Mouse (Mus musculus): ENCODE results near the gene Mis12. TPM values are rescaled to one million over a fixed set of nuclear protein-coding genes. Genes with fewer than 3 reads are reported as not detected.

The Mis12 gene
- 64.5 and 67.5 TPM in 2 replicates for polyA plus RNA-seq (2016; fragmentation: Nextera tagmentation; extraction: Ambion mirVana)

DNA sequence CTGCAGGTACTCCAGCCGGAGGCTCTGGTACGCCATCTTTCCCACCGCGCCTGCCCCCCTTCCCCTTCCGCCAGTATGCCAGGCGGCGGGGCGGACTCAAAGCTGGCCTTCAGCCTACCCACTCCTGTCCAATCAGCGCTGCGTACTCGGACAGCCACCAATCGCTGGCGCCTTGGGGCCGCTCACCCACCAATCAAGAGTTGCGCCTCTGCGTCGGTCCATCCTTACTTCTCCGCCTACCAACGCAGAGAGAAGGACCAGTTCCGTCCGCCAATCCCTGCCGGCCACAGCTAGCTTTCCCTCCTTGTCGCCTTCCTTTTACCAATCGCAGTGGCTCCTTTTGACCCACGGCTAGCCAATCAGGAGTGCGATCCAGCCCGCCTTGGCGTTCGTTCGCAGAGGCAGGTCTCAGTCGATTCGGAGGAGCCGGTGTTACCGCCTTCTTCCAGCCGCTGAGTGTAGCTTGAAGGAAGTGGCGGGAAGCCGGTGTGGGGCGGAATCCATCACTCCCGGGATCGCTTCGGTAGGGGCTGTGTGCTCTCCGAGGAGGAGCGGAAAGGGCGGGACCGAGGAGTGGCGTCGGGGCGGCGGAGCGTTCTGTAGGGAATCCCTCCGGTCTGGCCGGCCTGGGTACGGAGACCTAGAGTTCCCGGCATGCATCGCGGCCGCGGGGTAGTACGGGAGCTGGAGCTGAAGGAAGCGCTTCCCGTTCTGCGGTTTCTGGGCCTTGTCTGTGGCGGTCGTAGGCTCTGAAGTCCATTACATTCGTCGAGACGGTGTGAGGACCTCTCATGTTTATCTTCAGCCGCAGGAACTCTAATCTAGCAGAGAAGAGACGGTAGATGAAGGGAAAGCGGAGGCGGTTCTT, at the start of gene Mis12, which contains the start of gene Derl2:
Gene Mis12, plus strand, starts transcription at position 411 of the 868 bp plus-strand sequence.
Gene Derl2, minus strand, starts transcription at position 641 of the 868 bp plus-strand sequence.
- H3K4me1 ChIP-seq, result peaks cover 33% of the 10 kb centered on the region
- peak within 1 kb of the TSS; percentile 94 for H3K4me3 ChIP-seq
- H3K36me3 ChIP-seq (replicated peaks), result peaks cover 45% of the 10 kb centered on the region
- DNase-seq (ENCODE audit: low spot score), result peak; percentile 99
- no peaks in the 10 kb centered on the region for H3K27me3 ChIP-seq (replicated peaks; ENCODE audit: low read depth, poor library complexity, severe bottlenecking)
- no peaks in the 10 kb centered on the region for H3K9me3 ChIP-seq
- under 1% methylated on average over 71 of the region's 71 CpGs for WGBS
- peak within 1 kb of the TSS; percentile 95 for H3K27ac ChIP-seq (replicated peaks)

DNA sequence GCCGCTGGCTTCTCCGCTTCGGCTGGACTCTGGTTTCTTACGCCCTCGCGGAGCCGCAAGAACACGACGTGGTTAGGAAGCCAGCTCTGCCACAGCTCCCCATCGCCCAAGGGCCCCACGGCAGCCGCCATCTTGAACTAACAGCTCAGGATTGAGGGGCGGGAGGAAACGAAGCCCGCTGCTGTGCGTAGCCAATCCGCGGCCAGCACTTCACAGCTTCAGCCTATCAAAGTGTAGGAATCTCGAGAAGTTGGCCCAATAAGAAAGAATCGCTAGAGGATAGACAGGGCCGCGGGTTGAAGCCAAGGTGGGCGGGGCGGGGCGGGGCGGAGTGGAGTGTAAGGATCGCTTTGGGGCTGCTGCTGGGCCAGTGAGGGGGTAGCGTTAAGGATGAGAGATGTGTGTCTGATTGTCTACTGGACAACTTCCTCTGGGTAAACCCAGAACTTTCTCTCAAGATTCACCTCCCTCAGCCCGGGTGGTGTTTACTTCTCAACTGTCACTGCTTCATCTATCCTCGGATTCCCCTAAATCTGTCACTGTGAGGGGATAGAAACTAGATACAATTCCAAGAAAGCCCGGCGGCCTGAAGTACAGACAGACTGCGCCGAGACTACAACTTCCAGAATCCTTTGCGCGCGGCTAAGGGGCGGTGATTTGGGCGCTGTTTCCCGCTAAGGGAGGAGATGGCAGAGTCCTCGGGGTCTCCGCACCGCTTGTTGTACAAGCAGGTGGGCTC, 49.4 kb upstream of the Mis12 start, which contains the start of the genes Nup88 and Rpain:
Gene Nup88, minus strand, starts transcription at position 153 of the 739 bp plus-strand sequence.
Gene Rpain, plus strand, starts transcription at position 393 of the 739 bp plus-strand sequence.
- peaks cover 53% of the 10 kb centered on the region for H3K36me3 ChIP-seq (replicated peaks)
- under 1% methylated on average over 43 of the region's 43 CpGs for WGBS
- peak within 1 kb of the TSS; percentile 96 for H3K27ac ChIP-seq (replicated peaks)

DNA sequence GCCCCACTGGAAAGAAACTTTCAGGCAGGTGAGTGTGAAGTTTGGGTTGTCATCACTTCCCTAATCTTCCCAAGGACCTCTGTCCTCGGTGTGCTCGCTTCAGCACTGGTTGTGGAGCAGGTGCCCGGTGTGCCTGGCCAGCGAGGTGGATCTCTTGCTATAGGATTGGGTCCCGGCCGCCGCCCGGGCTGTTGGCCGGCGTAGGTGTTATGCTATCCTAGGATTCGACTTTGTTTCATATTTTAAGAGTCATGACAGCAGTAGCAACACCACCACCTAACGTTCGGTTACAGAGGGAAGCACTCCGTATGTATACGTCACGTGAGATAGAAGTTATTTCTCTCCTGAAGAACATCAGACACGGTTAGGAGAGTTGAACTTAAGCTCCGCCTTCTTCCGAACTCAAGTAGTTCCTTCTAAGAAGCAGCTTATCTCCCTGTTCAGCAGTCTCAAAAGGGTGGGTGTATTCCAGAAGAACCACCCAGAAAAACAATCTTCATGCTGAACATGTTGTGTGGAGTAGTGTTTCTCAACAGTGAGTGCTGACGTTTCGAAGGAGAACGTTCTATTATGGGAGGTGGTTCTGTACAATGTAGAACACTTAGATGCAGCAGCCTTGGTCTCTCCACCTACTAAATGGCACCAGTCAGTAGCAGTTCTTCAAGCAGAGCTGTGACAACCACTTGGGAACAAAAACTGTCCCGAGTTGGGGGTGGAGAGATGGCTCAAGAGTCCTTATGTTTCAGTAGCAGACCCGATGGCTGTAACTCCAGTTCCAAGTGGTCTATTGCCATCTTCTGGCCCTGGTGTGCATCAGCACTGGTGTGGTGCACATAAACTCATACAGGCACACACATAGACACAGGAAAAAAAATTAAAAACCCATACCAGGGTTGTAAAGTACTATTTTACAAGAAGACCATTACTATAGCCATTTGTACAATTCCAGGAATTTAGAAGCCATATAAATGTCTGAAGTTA, 48.6 kb upstream of the Mis12 start:
- H3K36me3 ChIP-seq (replicated peaks), result peaks cover 53% of the 10 kb centered on the region
- peak overlapping the region; percentile 92 for H3K4me3 ChIP-seq
- no peak for DNase-seq (ENCODE audit: low spot score)
- 20% methylated on average over 24 of the region's 24 CpGs for WGBS
- H3K4me1 ChIP-seq, result peaks cover 21% of the 10 kb centered on the region
- H3K27me3 ChIP-seq (replicated peaks; ENCODE audit: low read depth, poor library complexity, severe bottlenecking), result no peaks in the 10 kb centered on the region
- H3K9me3 ChIP-seq, result no peaks in the 10 kb centered on the region
- H3K27ac ChIP-seq (replicated peaks), result peak overlapping the region; percentile 96

More for the DNA sequence above, 49.4 kb upstream of the Mis12 start, which contains the start of the genes Nup88 and Rpain:
- H3K4me3 ChIP-seq, result peak within 1 kb of the TSS; percentile 92
- H3K4me1 ChIP-seq, result peaks cover 21% of the 10 kb centered on the region
- DNase-seq (ENCODE audit: low spot score), result peak; percentile 97
- H3K27me3 ChIP-seq (replicated peaks; ENCODE audit: low read depth, poor library complexity, severe bottlenecking), result no peaks in the 10 kb centered on the region
- no peaks in the 10 kb centered on the region for H3K9me3 ChIP-seq

DNA sequence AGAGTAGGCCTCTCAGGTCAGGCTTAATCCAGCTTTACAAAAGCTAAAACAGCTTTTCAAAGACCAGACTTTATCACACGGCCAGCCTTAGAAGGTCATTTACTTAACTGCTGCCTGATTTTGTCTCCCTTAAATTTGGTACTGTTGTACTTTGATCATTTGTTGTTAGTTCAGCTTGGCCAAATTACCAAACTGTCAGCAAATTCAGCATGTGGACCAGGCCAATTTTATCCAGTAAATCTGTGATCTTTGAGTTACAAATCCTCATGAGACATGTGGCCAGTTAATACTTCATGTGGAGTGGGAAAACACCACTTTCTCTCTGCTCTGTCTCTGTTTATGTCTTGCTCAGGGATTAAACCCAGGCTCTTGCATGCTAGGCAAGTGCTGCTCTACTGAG, 46.8 kb upstream of the Mis12 start:
- DNase-seq (ENCODE audit: low spot score), result no peak
- H3K27me3 ChIP-seq (replicated peaks; ENCODE audit: low read depth, poor library complexity, severe bottlenecking), result no peaks in the 10 kb centered on the region
- H3K4me1 ChIP-seq, result peaks cover 21% of the 10 kb centered on the region
- no peak overlapping the region for H3K27ac ChIP-seq (replicated peaks)
- H3K9me3 ChIP-seq, result no peaks in the 10 kb centered on the region
- peaks cover 58% of the 10 kb centered on the region for H3K36me3 ChIP-seq (replicated peaks)
- no peak overlapping the region for H3K4me3 ChIP-seq
- 72% methylated on average over 1 of the region's 1 CpGs for WGBS

DNA sequence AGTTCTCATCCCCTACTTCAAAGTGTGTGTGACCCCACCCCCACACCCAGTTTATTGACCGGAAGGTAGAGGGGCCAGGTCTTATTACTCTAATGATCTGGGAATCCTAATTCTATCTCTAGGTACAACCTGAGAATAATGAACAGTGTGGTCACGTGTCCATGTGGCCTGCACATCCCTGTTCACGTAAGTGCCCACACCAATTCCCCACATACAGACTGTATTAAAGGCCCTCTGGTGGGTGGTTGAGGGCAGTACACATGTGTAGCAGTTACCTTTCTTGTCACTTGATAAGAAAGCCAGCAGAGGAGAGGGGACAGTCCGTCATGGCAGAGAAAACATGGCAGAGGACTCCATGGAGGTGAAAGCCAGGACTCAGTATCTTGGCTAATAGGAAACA, 45.5 kb upstream of the Mis12 start:
- H3K27me3 ChIP-seq (replicated peaks; ENCODE audit: low read depth, poor library complexity, severe bottlenecking), result no peaks in the 10 kb centered on the region
- H3K36me3 ChIP-seq (replicated peaks), result peaks cover 70% of the 10 kb centered on the region
- DNase-seq (ENCODE audit: low spot score), result peak; percentile 20
- H3K4me1 ChIP-seq, result peaks cover 11% of the 10 kb centered on the region
- no peak overlapping the region for H3K27ac ChIP-seq (replicated peaks)
- H3K4me3 ChIP-seq, result no peak overlapping the region
- no peaks in the 10 kb centered on the region for H3K9me3 ChIP-seq
- WGBS, result 78% methylated on average over 4 of the region's 4 CpGs

DNA sequence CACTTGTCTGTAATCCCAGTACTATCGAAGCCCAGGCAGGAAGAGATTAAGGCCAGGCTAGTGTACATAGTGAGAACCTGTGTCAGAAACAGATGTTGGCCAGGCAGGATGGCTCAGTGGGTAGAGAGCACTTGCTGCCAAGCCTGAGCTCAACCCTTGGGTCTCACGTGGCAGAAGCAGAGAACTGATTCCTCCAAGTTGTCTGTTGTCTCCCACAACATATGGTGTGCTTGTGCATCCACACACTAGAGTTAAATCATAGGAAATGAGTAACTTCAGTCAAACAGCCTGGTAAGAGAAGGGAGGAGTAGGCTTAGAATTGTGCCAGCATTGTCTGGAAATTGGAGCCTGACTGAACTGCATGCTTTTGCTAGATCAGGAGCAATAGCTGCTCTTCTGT, 44.2 kb upstream of the Mis12 start:
- WGBS, result 78% methylated on average over 2 of the region's 2 CpGs
- peaks cover 8% of the 10 kb centered on the region for H3K4me1 ChIP-seq
- peaks cover 83% of the 10 kb centered on the region for H3K36me3 ChIP-seq (replicated peaks)
- H3K27ac ChIP-seq (replicated peaks), result no peak overlapping the region
- H3K4me3 ChIP-seq, result no peak overlapping the region
- H3K27me3 ChIP-seq (replicated peaks; ENCODE audit: low read depth, poor library complexity, severe bottlenecking), result no peaks in the 10 kb centered on the region
- no peaks in the 10 kb centered on the region for H3K9me3 ChIP-seq
- no peak for DNase-seq (ENCODE audit: low spot score)

DNA sequence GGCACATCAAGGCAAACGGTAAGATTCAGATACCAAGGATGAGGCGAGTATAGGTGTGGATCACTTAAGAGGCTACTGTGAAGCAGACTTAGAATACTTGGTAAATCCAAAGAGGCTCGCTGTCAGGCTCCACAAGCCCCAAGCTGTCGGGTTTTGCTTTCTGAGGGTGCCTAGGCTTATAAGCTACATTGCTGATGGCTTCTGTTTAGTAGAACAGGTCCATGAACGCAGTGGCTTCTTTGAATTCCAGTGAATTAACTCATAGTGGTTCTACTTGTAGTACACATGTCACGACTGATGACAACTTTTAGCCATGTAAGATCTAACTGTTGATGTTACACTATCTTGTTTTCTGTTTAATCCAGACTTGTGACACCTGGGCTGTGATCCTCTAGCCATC, 42.1 kb upstream of the Mis12 start:
- 89% methylated on average over 6 of the region's 6 CpGs for WGBS
- H3K4me1 ChIP-seq, result peaks cover 13% of the 10 kb centered on the region
- H3K27ac ChIP-seq (replicated peaks), result no peak overlapping the region
- no peak overlapping the region for H3K4me3 ChIP-seq
- no peaks in the 10 kb centered on the region for H3K27me3 ChIP-seq (replicated peaks; ENCODE audit: low read depth, poor library complexity, severe bottlenecking)
- DNase-seq (ENCODE audit: low spot score), result no peak
- H3K9me3 ChIP-seq, result no peaks in the 10 kb centered on the region
- peaks cover 92% of the 10 kb centered on the region for H3K36me3 ChIP-seq (replicated peaks)

DNA sequence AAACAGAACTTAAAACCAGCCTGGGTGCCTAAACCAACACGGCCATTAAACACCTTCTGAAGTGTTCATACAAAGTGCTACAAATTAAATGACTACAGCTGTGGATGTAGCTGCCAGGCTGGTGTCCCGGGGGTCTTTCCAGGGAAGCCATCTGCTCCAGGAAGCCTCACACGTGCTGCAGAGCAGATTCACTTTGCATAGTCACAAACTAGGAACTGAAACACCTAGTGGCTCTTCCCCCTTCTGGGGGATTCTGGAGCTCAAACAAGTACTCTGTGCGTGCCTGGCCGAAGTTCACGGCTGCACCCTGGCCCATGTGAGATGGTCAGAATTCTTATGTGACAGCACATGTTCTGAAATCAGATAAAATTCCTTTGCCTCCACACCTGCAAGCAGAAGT, 39.2 kb upstream of the Mis12 start:
- Histone ChIP-seq H3K27ac (replicated peaks) (no peak overlapping the region), H3K36me3 (replicated peaks) (peaks cover 77% of the 10 kb centered on the region), H3K4me3 (no peak overlapping the region), H3K4me1 (peaks cover 13% of the 10 kb centered on the region), H3K9me3 (no peaks in the 10 kb centered on the region), H3K27me3 (replicated peaks; ENCODE audit: low read depth, poor library complexity, severe bottlenecking) (no peaks in the 10 kb centered on the region)
- no peak for DNase-seq (ENCODE audit: low spot score)
- 88% methylated on average over 6 of the region's 6 CpGs for WGBS

DNA sequence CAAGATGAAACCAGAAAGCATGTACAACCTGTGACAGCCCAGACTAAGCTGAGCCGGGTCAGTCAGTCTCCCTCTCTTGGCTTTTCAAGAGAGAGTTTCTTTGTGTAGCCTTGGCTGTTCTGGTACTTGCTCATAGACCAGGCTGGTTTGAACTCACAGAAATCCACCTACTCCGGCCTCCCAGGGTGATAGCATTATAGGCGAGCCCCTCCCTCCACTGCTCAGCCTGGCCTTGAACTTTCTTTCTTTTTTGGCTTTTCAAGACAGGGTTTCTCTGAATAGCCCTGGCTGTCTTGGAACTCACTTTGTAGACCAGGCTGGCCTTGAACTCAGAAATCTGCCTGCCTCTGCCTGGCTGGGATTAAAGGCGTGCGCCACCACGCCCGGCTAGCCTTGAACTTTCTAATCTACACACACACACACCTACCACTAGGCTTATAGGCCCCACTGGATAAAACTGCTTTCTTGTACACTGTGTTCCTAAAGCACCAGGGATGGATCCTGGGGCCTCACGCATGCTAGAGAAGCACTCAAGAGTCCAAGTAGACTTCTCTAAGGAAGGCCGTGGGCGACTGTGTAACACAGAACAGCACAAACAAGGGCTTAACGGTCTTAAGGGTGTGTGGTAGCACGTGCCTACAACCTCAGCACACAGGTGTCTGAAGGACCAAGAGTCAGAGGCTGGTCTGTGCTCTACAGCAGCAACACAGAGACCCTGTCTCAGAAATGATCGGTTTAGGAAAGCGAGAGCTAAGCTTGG, 38.5 kb upstream of the Mis12 start:
- Histone ChIP-seq H3K4me3 (peak overlapping the region; percentile 96), H3K36me3 (replicated peaks) (peaks cover 77% of the 10 kb centered on the region)

DNA sequence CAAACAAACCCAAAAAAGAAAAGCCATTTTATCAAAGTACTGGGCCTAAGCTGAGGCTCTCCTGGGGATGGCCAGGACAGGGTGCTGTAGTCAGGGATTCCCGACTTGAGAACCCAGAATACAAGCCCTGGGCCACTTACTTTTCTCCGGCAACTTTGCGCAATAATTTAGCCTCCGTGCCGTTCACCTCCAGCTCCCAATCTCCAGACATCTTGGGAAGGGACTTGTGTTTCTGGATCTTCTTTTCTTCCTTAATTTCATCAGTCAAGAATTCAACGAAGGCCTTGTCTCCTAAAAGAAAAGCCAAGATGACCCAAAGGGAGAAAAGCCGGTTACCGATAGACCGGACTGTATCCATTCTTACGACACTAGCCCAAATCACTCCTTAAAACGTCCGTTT, 37.4 kb upstream of the Mis12 start:
- Histone ChIP-seq H3K27ac (replicated peaks) (peak overlapping the region; percentile 92), H3K36me3 (replicated peaks) (peaks cover 77% of the 10 kb centered on the region)
- WGBS, result 9% methylated on average over 12 of the region's 12 CpGs

More for the DNA sequence above, 38.5 kb upstream of the Mis12 start:
- Histone ChIP-seq H3K27me3 (replicated peaks; ENCODE audit: low read depth, poor library complexity, severe bottlenecking) (no peaks in the 10 kb centered on the region), H3K4me1 (peaks cover 13% of the 10 kb centered on the region), H3K27ac (replicated peaks) (no peak overlapping the region), H3K9me3 (no peaks in the 10 kb centered on the region)
- DNase-seq (ENCODE audit: low spot score), result no peak
- WGBS, result 93% methylated on average over 14 of the region's 14 CpGs

DNA sequence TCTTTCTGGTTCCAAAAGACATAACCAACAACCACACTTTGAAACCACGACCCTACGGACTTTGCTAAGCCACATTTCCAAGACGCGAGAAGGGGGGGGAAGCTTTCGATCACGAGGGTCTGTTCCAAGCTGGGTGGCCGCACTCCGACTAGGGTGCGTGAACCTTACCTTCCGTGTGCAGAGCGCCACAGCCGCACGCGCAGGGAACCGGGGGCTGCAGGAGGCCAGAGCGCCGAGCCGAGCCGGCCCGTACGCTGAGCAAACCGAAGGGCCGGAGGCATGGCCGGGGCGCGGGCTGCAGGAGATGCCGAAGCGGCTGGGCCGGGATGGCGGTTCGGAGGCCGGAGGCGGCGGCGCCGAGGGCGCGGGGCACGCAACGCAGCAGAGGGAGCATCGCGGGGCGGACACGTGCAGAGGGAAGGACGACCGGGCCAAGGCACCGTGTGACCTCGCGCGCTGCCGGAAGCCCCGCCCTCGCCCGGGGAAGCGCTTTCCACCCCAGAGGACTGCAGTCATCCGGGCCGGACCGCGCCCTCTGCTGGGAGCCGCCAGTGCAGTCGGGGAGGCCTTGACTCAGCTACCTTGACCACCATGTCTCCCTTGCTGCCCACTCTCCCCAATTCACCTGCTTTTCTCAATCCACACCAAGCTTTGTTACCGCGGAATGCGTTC, 36.7 kb upstream of the Mis12 start, which contains the start of gene C1qbp:
Gene C1qbp, minus strand, starts transcription at position 470 of the 672 bp plus-strand sequence.
- H3K27ac ChIP-seq (replicated peaks), result peak within 1 kb of the TSS; percentile 92

More for the DNA sequence above, 37.4 kb upstream of the Mis12 start:
- DNase-seq (ENCODE audit: low spot score), result no peak
- H3K4me3 ChIP-seq, result peak overlapping the region; percentile 96
- no peaks in the 10 kb centered on the region for H3K9me3 ChIP-seq
- peaks cover 13% of the 10 kb centered on the region for H3K4me1 ChIP-seq
- no peaks in the 10 kb centered on the region for H3K27me3 ChIP-seq (replicated peaks; ENCODE audit: low read depth, poor library complexity, severe bottlenecking)

More for the DNA sequence above, 36.7 kb upstream of the Mis12 start, which contains the start of gene C1qbp:
- H3K27me3 ChIP-seq (replicated peaks; ENCODE audit: low read depth, poor library complexity, severe bottlenecking), result no peaks in the 10 kb centered on the region
- under 1% methylated on average over 64 of the region's 64 CpGs for WGBS
- H3K4me1 ChIP-seq, result peaks cover 13% of the 10 kb centered on the region
- peaks cover 77% of the 10 kb centered on the region for H3K36me3 ChIP-seq (replicated peaks)
- H3K4me3 ChIP-seq, result peak within 1 kb of the TSS; percentile 96
- DNase-seq (ENCODE audit: low spot score), result peak; percentile 95
- no peaks in the 10 kb centered on the region for H3K9me3 ChIP-seq

Data from embryonic facial prominence, embryonic 10.5 days (tissue).